Mouse (Mus musculus): Measurements from ENCODE around the gene Dclk3.
A peak's percentile ranks its signal among the peaks of the same experiment; 100 is the strongest.

Dclk3 gene

DNA sequence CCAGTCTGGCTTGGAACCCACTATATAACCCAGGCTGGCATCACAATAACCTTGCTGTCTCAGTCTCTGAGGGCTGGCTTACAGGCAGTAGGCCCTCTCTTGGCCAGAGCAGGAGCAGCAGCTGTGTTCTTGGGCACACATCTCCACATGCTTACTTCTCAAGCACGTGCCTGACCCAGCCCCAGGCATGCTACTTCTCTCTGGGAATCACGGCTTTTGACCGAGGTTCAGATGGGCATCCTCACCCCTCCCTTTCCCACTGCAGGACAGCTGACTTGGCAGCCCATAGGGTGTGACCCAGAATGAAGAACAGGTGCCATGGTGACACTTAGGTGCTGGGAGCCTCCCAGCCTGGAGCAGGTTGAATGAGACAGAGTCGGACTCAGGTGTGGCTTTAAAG, 52.4 kb downstream of the Dclk3 start:
- DNase-seq: no peak

- DNase-seq: no peak
Observed at GRCm38 (mm10) chr9:111493490-111493889, 54.6 kb downstream of the Dclk3 start.

- peak; percentile 52 for DNase-seq
Observed at GRCm38 (mm10) chr9:111495561-111495960, 56.7 kb downstream of the Dclk3 start.

GRCm38 (mm10) chr9:111497074-111497811, 58.4 kb downstream of the Dclk3 start:
- peak; percentile 52 for DNase-seq

- DNase-seq: no peak
Observed at GRCm38 (mm10) chr9:111500211-111500610, 61.3 kb downstream of the Dclk3 start.

- no peak for DNase-seq
Observed at GRCm38 (mm10) chr9:111506075-111506474, 67.2 kb downstream of the Dclk3 start.

- no peak for DNase-seq
Observed at GRCm38 (mm10) chr9:111514586-111515473, 75.9 kb downstream of the Dclk3 start.

GRCm38 (mm10) chr9:111515536-111515935, 76.7 kb downstream of the Dclk3 start:
- no peak for DNase-seq

- DNase-seq: no peak
Observed at GRCm38 (mm10) chr9:111522226-111522625, 83.3 kb downstream of the Dclk3 start.

GRCm38 (mm10) chr9:111523111-111523510, 84.2 kb downstream of the Dclk3 start:
- no peak for DNase-seq

DNA sequence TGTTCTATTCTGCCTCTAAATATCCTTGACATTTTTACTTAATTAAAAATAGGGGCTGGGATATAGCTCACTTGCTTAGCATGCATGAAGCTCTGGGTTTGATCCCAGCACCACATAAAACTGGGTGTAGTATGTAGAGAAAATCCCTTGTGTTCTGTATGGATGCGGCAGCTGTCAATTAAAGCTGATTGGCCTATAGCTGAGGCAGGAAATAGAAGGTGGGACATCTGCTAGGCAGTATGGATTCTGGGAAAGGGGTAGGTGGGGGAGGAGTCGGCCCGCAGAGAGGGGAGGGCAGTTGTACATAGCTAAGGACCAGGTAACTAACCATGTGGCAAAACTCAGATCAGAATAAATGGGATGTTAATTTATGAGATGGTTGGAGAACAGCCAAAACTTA, 85.0 kb downstream of the Dclk3 start:
- DNase-seq: no peak

- DNase-seq: no peak
Observed at GRCm38 (mm10) chr9:111534744-111535423, 96.0 kb downstream of the Dclk3 start.

DNA sequence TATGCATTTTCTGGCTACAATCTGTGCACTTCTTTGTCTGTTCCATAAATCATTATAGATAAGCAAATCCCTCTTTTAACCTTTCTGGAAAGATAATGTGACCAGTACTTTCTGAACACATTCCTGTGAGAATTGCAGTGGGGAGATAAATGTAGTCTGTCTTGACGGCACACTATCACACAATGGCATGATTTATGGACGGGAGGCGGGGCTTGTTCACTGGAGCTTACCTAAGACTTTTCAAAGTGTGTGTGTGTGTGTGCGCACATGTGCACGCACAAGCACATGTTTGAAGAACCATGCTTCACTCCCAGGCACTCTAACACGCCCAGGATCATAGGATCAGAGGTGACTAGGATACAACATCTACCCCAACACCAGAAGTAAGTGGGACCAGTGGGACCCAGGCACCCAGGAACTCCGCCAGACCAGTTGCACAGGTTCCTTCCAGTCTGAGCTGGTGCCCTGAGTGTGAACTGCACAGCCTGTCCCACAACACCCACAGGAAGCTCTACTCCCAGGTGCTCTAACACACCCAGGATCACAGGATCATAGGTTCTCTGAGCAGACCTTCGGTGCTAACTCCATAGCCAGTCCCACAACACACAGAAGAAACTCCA, 96.7 kb downstream of the Dclk3 start:
- DNase-seq: no peak

Measured in thymus, postnatal 14 days (tissue).